Mouse (Mus musculus): Measurements from ENCODE around the gene Tcf20.

- TF ChIP-seq GATA1 (IDR thresholded peaks at IDR 0.05; ENCODE audit: borderline replicate concordance, low read length) (no peak), FLI1 (IDR thresholded peaks at IDR 0.05; ENCODE audit: low read length) (no peak)
Measured at GRCm38 (mm10) chr15:82899676-82900301, 87.9 kb downstream of the Tcf20 start.
